Mouse (Mus musculus) frontal cortex, postnatal 25 days (tissue): ENCODE data around the gene Etl4.

Experiments used
- DNase-seq, 2 experiments: peaks; one replicate each; pipeline ENCODE4 v3.0.0; 2022; ENCODE audit warnings: low spot score in 2 of 2

Etl4 gene

GRCm38 (mm10) chr2:20442731-20443130, 533.2 kb downstream of the Etl4 start:
- no peak for DNase-seq

- DNase-seq, result no peak
Measured at GRCm38 (mm10) chr2:20443671-20444440, 534.3 kb downstream of the Etl4 start.

GRCm38 (mm10) chr2:20445156-20446155, 535.9 kb downstream of the Etl4 start:
- no peak for DNase-seq

- no peak for DNase-seq
Measured at GRCm38 (mm10) chr2:20446180-20446579, 536.6 kb downstream of the Etl4 start.

GRCm38 (mm10) chr2:20450945-20451344, 541.4 kb downstream of the Etl4 start:
- DNase-seq, result no peak

GRCm38 (mm10) chr2:20453506-20454206, 544.1 kb downstream of the Etl4 start:
- no peak for DNase-seq

- no peak for DNase-seq
Measured at GRCm38 (mm10) chr2:20479199-20479598, 569.6 kb downstream of the Etl4 start.

- DNase-seq, result no peak
Measured at GRCm38 (mm10) chr2:20486137-20486788, 576.7 kb downstream of the Etl4 start.

- no peak for DNase-seq
Measured at GRCm38 (mm10) chr2:20489090-20489489, 579.5 kb downstream of the Etl4 start.

- DNase-seq, result no peak
Measured at GRCm38 (mm10) chr2:20492125-20492524, 582.5 kb downstream of the Etl4 start.

- DNase-seq, result no peak
Measured at GRCm38 (mm10) chr2:20493806-20494205, 584.2 kb downstream of the Etl4 start.

- peak; percentile 19 to 38 for DNase-seq
Measured at GRCm38 (mm10) chr2:20494666-20495065, 585.1 kb downstream of the Etl4 start.

GRCm38 (mm10) chr2:20496219-20496800, 586.7 kb downstream of the Etl4 start:
- no peak for DNase-seq

- no peak for DNase-seq
Measured at GRCm38 (mm10) chr2:20507832-20508723, 598.5 kb downstream of the Etl4 start.

GRCm38 (mm10) chr2:20508724-20509052, 599.1 kb downstream of the Etl4 start:
- no peak for DNase-seq

GRCm38 (mm10) chr2:20510061-20510460, 600.5 kb downstream of the Etl4 start:
- DNase-seq, result no peak

GRCm38 (mm10) chr2:20516270-20516865, 606.8 kb downstream of the Etl4 start:
- no peak for DNase-seq

GRCm38 (mm10) chr2:20517853-20518252, 608.3 kb downstream of the Etl4 start:
- no peak for DNase-seq

- no peak for DNase-seq
Measured at GRCm38 (mm10) chr2:20518506-20518905, 608.9 kb downstream of the Etl4 start.
